Mouse (Mus musculus) lung, postnatal 36 days (tissue): ENCODE measurements around the gene Rab13.

Experiments used
- DNase-seq: peaks from one replicate; pipeline ENCODE4 v3.0.0; 2022; ENCODE audit warnings: mixed read lengths

Gene Rab13

DNA sequence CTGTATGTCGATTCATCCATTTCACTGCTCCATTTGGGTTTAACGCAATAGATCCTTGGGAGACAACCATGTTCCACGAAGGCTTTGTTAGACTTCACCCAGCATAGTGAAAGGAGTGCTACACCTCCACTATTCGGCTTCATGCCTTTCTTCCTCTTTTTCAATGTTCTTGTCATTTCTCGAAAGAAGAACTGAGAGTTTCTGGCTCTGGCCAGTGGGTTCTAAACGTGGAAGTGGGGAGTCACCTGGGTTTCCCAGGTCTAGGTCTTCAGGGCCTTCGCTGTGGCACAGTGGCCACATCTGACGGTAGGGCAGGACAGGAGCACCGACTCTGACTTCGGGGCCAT is 51.2 kb downstream of the Rab13 start:
- no peak for DNase-seq

DNA sequence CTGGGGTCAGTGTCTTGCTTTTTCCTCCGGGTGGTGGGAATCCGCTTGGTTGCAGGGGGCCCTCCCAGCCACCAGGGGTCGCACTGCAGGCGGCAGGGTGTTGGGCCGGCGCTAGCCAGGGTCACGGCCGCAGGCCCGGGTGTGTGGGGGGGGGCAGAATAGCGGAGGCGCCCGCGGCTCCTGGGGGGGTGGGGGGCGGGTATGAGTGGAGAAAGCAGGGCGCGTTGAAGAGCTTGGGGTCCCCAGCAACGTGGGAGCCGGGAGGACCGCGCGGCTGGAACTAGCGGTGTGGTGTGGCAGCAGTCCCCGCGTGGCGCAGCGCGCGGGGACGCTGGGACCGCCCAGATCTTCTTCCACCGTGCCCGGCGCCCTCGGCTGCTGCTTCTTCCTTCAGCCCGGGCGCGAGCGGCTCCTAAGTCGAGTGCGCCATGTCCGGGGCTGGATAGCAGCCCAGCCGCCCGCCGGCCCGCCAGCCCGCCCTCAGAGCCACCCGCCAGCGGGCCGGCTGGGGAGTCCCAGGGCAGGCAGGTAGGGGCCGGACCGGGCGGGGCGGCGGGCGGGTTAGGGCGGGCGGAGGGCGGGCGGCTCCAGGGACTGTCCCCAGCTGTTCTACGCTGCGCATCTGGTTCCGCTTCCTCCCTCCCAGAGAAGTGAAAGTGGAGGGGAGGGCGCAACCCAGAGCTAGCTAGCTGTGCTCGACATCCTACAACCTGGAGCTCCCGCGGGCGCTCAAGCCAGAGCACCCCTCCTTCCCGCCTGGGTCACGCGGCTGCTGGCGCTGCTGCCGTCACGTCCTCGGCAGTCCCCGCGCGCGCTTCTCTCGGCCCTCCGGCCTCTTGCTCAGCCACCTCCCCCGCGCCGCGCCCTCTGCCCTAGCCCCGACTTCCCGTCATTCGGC is 51.8 kb downstream of the Rab13 start, which contains the start of gene Dennd4b:
Gene Dennd4b (plus strand): TSS at position 152 of the 898 bp plus-strand sequence.
- DNase-seq: peak; percentile 94

DNA sequence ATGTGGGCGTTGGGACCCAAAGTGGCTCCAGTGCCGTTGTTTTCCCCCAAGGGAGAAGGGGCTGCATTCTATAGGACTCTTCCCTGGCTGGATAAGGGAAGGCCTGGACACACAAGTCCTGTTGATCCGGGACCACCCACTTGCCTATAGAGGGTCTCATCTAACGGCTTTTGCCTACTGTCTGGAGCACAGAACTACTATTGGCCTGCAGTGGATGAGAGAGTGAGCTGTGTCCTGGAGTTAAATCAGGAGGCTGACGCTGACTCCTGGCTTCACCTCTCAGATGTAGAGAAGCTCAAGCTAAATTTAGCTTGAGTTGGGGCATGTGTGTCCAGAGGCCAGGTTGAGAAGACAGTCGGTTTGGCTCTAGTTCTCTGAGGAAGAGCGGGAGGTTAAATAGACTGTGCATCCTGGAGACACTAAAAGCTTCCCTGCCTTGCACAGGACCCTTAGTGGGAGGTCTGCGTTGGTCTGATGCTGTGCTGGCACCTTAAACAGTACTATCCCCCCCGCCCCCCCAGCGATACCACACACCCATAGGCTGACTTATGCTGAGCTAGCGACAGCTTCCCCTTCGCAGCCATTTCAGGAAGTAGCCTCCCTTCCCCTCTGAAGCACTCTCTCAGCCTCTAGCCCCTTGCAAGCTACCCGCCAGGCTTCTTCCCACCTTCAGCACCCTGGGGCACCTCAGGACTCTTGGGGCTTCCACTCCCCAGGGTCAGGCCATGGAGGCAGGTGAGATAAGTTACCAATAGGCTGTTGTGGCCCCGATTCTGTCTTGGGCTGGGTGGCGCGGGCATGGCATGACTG is 52.6 kb downstream of the Rab13 start:
- DNase-seq: peak; percentile 29

DNA sequence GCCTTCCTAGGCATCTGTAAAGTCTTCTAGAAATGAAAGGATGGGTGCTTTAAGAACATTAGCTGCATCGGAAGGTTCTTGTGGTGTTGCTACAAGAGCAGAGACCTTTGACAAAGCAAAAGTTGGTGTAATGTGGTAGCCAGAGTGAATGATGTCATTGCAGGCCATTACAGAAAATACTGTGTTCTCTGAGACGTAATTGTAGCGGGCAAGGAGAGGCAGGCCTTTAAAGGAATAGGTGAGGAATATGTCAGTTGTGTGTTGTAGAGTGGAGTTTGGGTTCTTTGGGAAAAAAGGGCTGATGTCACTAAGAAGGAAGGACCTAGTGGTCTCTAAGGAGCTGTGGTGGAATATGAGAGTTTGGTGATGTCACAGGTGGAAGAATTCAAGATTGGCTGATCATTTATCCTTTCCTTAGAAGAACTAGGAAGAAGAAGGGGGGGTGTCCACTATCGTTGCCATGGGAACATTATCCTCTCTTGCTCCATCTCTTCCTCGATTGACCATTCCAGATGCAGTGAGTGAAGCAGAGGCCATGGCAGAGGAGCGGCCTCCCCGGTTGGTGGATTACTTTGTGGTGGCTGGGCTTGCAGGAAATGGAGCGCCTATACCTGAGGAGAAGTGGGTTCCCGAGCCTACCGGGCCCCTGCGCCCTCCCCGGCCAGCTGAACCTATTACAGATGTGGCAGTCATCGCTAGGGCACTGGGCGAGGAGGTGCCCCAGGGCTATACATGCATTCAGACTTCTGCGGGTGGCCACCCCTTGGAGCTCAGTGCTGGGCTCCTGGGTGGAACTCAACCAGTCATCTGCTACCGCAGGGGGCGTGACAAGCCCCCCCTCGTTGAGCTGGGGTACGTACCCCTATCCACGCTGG is 53.6 kb downstream of the Rab13 start:
- DNase-seq: no peak

DNA sequence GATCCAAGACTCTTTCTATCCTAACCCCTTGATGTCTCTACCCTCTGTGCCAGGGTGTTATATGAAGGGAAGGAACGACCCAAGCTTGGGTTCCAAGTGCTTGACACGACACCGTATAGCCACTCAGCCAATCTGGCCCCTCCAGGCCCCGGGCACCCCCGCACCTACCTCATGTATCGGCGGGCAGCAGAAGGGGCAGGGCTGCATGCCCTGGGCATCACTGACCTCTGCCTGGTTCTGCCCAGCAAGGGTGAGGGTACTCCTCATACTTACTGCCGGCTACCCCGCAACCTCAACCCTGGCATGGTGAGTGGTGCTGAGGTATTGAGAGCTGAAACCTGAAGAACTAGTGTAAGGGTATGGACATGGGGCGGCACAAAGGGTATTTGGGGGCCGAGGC is 54.7 kb downstream of the Rab13 start:
- no peak for DNase-seq

DNA sequence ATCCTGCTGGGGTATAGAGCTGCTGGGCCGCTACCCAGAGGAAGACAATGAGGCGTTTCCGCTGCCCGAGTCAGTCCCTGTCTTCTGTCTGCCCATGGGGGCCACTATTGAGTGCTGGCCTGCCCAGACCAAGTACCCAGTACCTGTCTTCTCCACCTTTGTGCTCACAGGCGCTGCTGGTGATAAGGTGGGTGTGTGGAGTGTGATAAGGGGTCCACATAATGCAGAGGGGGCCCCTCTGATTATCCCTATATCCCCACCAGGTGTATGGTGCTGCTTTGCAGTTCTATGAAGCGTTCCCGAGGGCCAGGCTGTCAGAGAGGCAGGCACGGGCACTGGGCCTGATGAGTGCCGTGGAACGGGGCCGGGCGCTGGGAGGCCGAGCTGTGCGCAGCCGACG is 55.5 kb downstream of the Rab13 start:
- DNase-seq: no peak

DNA sequence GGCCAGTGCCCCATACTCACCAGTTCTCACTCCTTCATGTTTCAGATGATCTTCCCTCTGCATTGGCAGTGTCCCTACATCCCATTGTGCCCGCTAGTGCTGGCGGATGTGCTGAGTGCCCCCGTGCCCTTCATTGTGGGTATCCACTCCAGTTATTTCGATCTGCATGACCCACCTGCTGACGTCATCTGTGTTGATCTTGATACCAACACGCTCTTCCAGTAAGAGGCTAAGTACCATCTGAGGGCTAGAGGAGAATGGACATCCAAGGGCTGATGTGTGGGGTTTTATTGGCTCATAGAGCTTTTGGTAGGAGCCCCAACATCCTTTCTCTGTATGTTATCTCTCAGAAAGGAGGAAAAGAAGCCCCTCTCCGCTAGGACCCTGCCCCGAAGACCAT is 57.3 kb downstream of the Rab13 start:
- no peak for DNase-seq

DNA sequence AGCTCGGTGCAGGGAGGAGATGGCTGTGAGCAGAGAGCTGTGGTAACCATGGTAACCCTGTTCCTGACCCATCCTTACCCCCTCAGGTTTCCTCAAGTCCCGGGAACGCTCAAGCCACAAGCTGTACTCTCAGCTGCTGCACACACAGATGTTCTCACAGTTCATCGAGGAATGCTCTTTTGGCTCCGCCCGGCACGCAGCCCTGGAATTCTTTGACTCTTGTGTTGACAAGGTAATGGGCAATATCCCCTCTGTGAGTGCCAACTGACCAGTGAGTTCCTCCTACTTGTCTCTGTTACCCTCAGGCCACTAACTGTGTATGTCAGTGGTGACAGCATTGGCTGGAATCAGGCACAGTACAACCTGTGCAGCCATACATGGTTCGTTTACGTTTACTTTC is 58.7 kb downstream of the Rab13 start:
- DNase-seq: no peak

DNA sequence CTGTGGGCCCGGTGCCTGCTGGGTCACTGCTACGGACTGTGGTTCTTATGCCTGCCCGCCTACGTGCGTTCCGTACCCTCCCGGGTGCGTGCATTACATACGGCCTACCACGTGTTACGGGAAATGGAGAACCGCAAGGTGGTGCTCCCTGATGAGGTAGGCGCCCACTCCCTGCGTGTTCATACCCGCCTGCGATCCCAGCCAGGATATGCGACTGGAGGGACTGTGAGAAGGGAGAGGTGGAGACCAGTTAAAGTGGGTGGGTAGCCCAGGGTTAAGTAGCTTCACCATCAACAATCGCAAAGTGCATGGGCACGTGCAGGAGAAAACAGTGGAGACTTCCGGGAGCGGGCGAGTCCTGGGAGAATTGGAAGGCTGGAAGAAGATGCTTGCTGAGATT is 60.4 kb downstream of the Rab13 start:
- DNase-seq: no peak

DNA sequence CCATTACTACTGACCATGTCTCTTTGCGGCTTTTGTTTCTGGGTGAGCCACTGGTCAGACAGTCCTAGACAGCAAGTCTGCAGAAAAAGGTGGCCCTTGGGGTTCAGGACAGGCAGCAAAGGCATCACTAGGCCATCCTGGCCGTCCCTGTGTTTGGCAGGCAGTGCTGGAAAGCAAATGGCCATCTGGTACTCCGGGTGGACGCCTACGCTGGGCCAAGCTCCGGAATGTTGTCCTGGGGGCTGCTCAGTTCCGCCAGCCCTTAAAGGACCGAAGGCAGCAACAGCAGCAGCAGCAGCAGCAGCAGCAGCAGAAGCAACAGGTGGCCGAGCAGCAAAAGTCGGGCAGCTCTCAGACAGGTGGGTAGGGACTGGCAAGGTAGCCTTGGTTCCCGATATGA is 61.8 kb downstream of the Rab13 start:
- DNase-seq: no peak
